Mouse (Mus musculus) left cerebral cortex, postnatal 10 days (tissue): ENCODE data around the gene Vldlr. TPM values are rescaled to one million over a fixed set of nuclear protein-coding genes. Genes with fewer than 3 reads are reported as not detected.
A peak's percentile ranks its signal among the peaks of the same experiment; 100 is the strongest.

Experiments used
- DNase-seq, 2 experiments: peaks; one replicate each; pipeline ENCODE4 v3.0.0; 2021 to 2022; ENCODE audit warnings: low spot score in 2 of 2, mixed read lengths in 1 of 2; ENCODE audit errors: extremely low spot score in 1 of 2
- intact Hi-C: fragments of 180-260 bp; cut with DNase I; formaldehyde crosslinking; loops from one replicate; pipeline ENCODE4 v1.15.1; 2025
- total RNA-seq, 2 experiments: library from RNA; stranded (reverse); gene quantifications; 2 replicates each; pipeline ENCODE4 v1.2.3; 2021

Gene Vldlr
- 10 to 100 TPM; 76.6 to 80.9 TPM for total RNA-seq

GRCm38 (mm10) chr19:27216318-27216717 is at the start of gene Vldlr:
Gene Vldlr, plus strand, starts transcription at chr19:27216484.
- peak; percentile 20 to 27 for DNase-seq
- intact Hi-C loops, result loop anchor here (5.0 to 10.0 kb wide), 3 partner anchors 242 to 484 kb away; partner anchors contain the start of gene Gm815

GRCm38 (mm10) chr19:27167601-27168319 is 48.5 kb upstream of the Vldlr start:
- no peak for DNase-seq
- intact Hi-C loops, result no loop called here

- intact Hi-C loops, result no loop called here
- no peak for DNase-seq
These were observed 42.4 kb upstream of the Vldlr start for GRCm38 (mm10) chr19:27173836-27174235.

GRCm38 (mm10) chr19:27175617-27176016 is 40.7 kb upstream of the Vldlr start:
- intact Hi-C loops, result no loop called here
- no peak for DNase-seq

- intact Hi-C loops, result no loop called here
These were observed 39.7 kb upstream of the Vldlr start for GRCm38 (mm10) chr19:27176558-27176957.

GRCm38 (mm10) chr19:27178195-27178807 is 38.0 kb upstream of the Vldlr start:
- intact Hi-C loops, result no loop called here
- no peak for DNase-seq

More at GRCm38 (mm10) chr19:27176558-27176957, 39.7 kb upstream of the Vldlr start:
- no peak for DNase-seq

- peak; percentile 27 to 65 for DNase-seq
- intact Hi-C loops, result no loop called here
These were observed 35.7 kb upstream of the Vldlr start for GRCm38 (mm10) chr19:27180351-27181122.

- intact Hi-C loops, result no loop called here
- DNase-seq, result no peak
These were observed 32.8 kb upstream of the Vldlr start for GRCm38 (mm10) chr19:27183511-27183910.

- DNase-seq, result no peak
- intact Hi-C loops, result no loop called here
These were observed 12.5 kb upstream of the Vldlr start for GRCm38 (mm10) chr19:27203711-27204238.

GRCm38 (mm10) chr19:27210991-27211390 is 5.3 kb upstream of the Vldlr start:
- intact Hi-C loops, result loop anchor here (10.0 kb wide), 1 partner anchor 236 kb away; no protein-coding TSS in a partner anchor
- DNase-seq, result no peak

GRCm38 (mm10) chr19:27215596-27215995 is 688 bp upstream of the Vldlr start:
- DNase-seq, result no peak
- intact Hi-C loops, result loop anchor here (5.0 to 10.0 kb wide), 3 partner anchors 241 to 483 kb away; partner anchors contain the start of gene Gm815

- intact Hi-C loops, result loop anchor here (5.0 to 10.0 kb wide), 3 partner anchors 242 to 485 kb away; partner anchors contain the start of gene Gm815
- DNase-seq, result peak; percentile 63 to 77
These were observed 601 bp downstream of the Vldlr start for GRCm38 (mm10) chr19:27216767-27217403.

GRCm38 (mm10) chr19:27217404-27217940 is 1.2 kb downstream of the Vldlr start:
- peak; percentile 34 to 75 for DNase-seq
- intact Hi-C loops, result loop anchor here (5.0 to 10.0 kb wide), 3 partner anchors 243 to 485 kb away; partner anchors contain the start of gene Gm815

- peak in 1 of 2 experiments; percentile 61 for DNase-seq
- intact Hi-C loops, result loop anchor here (5.0 to 10.0 kb wide), 3 partner anchors 243 to 486 kb away; partner anchors contain the start of gene Gm815
These were observed 1.7 kb downstream of the Vldlr start for GRCm38 (mm10) chr19:27217941-27218411.

GRCm38 (mm10) chr19:27218561-27219262 is 2.4 kb downstream of the Vldlr start:
- DNase-seq, result peak; percentile 51 to 53
- intact Hi-C loops, result loop anchor here (5.0 to 10.0 kb wide), 3 partner anchors 244 to 486 kb away; partner anchors contain the start of gene Gm815

- intact Hi-C loops, result loop anchor here (5.0 to 10.0 kb wide), 3 partner anchors 245 to 487 kb away; partner anchors contain the start of gene Gm815
- DNase-seq, result no peak
These were observed 3.3 kb downstream of the Vldlr start for GRCm38 (mm10) chr19:27219586-27219985.

GRCm38 (mm10) chr19:27223046-27223445 is 6.8 kb downstream of the Vldlr start:
- intact Hi-C loops, result no loop called here
- DNase-seq, result no peak
